Mouse (Mus musculus) ovary, postnatal 14 days (tissue): ENCODE data around the gene Kazn.
A peak's percentile ranks its signal among the peaks of the same experiment; 100 is the strongest.

Experiments
- DNase-seq: peaks from one replicate; pipeline ENCODE4 v3.0.0; 2022; ENCODE audit warnings: low spot score

Gene Kazn

GRCm38 (mm10) chr4:142189960-142190359 is 49.2 kb downstream of the Kazn start:
- DNase-seq: no peak

GRCm38 (mm10) chr4:142188501-142188900 is 50.7 kb downstream of the Kazn start:
- DNase-seq: no peak

- no peak for DNase-seq
Measured at GRCm38 (mm10) chr4:142186155-142186554, 53.0 kb downstream of the Kazn start.

- no peak for DNase-seq
Measured at GRCm38 (mm10) chr4:142185533-142185900, 53.7 kb downstream of the Kazn start.

GRCm38 (mm10) chr4:142184852-142185532 is 54.2 kb downstream of the Kazn start:
- DNase-seq: no peak

GRCm38 (mm10) chr4:142183591-142183990 is 55.6 kb downstream of the Kazn start:
- no peak for DNase-seq

GRCm38 (mm10) chr4:142183015-142183414 is 56.2 kb downstream of the Kazn start:
- no peak for DNase-seq

- no peak for DNase-seq
Measured at GRCm38 (mm10) chr4:142181646-142182045, 57.6 kb downstream of the Kazn start.

GRCm38 (mm10) chr4:142180874-142181273 is 58.3 kb downstream of the Kazn start:
- no peak for DNase-seq

- peak; percentile 67 for DNase-seq
Measured at GRCm38 (mm10) chr4:142180289-142180688, 58.9 kb downstream of the Kazn start.

- DNase-seq: peak; percentile 78
Measured at GRCm38 (mm10) chr4:142179531-142179930, 59.7 kb downstream of the Kazn start.

GRCm38 (mm10) chr4:142176732-142177131 is 62.5 kb downstream of the Kazn start:
- no peak for DNase-seq

- no peak for DNase-seq
Measured at GRCm38 (mm10) chr4:142173981-142174485, 65.2 kb downstream of the Kazn start.

GRCm38 (mm10) chr4:142172942-142173341 is 66.3 kb downstream of the Kazn start:
- DNase-seq: no peak

- no peak for DNase-seq
Measured at GRCm38 (mm10) chr4:142171788-142172497, 67.3 kb downstream of the Kazn start.

GRCm38 (mm10) chr4:142170882-142171768 is 68.1 kb downstream of the Kazn start:
- DNase-seq: no peak

- no peak for DNase-seq
Measured at GRCm38 (mm10) chr4:142169636-142170035, 69.6 kb downstream of the Kazn start.

GRCm38 (mm10) chr4:142168352-142168751 is 70.8 kb downstream of the Kazn start:
- no peak for DNase-seq

- DNase-seq: no peak
Measured at GRCm38 (mm10) chr4:142165835-142166701, 73.1 kb downstream of the Kazn start.

GRCm38 (mm10) chr4:142165363-142165762 is 73.8 kb downstream of the Kazn start:
- DNase-seq: no peak

- no peak for DNase-seq
Measured at GRCm38 (mm10) chr4:142164386-142164785, 74.8 kb downstream of the Kazn start.
